Mouse (Mus musculus): ENCODE measurements around the gene Tmem33.

Gene Tmem33

GRCm38 (mm10) chr5:67260531-67261371 is at the start of gene Tmem33:
Gene Tmem33 (plus strand): TSS chr5:67260565.
- peak; percentile 93 for DNase-seq (ENCODE audit: low spot score)

- DNase-seq (ENCODE audit: low spot score) = no peak
Observed at GRCm38 (mm10) chr5:67213168-67213567, 47.2 kb upstream of the Tmem33 start.

DNA sequence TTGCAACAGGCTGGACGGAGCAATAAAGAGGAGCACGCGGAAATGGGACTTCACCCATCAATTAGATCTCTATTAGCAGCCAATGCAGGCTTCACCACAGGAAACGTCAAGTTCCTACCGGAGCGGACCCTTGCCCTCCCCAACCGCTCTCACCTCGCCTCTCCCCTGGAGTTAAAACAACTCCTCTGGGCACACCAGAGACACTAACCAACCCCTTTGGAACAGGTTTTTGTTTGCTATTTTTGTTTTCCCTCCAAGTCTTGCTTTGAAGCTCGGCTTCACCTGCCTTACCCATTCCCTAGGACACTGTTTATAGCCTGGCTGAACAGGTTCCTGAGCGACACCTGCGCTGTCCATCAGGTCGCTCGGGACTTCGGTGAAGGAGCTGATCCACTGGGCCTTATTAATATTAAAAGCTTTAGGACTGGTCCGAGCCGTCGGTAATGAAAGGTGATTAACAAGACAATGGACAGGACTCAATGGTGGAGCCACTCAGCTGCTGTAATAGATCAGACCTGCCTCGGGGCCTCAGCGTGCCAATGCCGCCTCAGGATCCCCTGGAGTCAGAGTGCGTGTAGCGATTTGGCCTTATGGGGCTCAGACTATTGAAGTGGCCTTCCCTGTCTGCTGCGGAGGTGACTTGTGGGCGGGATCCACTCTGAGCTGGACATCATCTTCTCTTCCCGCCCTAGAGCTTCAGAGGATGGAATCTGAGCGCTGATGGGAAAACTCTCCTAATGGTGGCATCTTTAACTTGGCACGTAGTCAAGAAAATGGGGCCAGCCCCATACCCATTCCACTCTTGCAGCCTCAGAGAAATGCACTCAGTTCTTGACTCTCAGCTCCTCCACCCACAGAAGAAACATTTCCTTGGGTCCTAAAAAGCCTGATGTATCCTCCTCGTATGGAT is 45.0 kb upstream of the Tmem33 start:
- DNase-seq (ENCODE audit: low spot score) = no peak

DNA sequence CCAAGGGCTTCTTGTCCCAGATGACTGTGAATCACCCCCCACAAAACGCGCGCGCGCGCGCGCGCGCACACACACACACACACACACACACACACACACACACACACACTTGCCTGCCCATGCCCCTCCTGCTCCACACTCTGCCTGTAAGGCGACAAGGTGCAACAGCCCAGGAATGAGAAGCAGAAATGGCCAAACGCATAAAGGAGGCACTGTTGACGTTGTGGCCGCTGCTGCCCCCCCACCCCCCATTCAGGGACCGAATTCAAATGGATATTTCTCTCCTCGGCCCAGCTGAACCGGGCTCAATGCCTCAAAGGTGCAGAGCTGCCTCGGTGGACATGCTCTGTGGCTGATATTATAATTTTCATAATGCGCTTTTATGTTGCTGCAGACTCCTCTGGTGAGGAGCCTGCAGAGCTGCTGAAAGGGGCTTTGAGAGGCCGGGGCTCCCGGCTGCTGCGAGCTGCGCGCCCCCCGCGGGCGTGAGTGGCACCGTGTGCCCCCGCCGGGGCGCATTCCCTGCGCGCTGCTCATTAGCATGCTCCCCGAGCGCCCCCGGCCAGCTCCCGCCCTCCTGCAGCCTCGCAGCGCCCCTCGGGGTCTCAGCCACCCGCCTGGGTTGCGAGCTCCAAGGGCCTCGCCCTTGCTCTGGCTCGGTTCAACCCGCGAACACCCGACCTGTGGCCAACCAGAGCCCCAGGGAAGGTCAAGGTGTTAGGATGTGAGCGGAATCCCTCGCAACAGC is 44.2 kb upstream of the Tmem33 start:
- DNase-seq (ENCODE audit: low spot score) = no peak

- no peak for DNase-seq (ENCODE audit: low spot score)
Observed at GRCm38 (mm10) chr5:67216779-67217095, 43.6 kb upstream of the Tmem33 start.

GRCm38 (mm10) chr5:67221901-67222300 is 38.5 kb upstream of the Tmem33 start:
- no peak for DNase-seq (ENCODE audit: low spot score)

DNA sequence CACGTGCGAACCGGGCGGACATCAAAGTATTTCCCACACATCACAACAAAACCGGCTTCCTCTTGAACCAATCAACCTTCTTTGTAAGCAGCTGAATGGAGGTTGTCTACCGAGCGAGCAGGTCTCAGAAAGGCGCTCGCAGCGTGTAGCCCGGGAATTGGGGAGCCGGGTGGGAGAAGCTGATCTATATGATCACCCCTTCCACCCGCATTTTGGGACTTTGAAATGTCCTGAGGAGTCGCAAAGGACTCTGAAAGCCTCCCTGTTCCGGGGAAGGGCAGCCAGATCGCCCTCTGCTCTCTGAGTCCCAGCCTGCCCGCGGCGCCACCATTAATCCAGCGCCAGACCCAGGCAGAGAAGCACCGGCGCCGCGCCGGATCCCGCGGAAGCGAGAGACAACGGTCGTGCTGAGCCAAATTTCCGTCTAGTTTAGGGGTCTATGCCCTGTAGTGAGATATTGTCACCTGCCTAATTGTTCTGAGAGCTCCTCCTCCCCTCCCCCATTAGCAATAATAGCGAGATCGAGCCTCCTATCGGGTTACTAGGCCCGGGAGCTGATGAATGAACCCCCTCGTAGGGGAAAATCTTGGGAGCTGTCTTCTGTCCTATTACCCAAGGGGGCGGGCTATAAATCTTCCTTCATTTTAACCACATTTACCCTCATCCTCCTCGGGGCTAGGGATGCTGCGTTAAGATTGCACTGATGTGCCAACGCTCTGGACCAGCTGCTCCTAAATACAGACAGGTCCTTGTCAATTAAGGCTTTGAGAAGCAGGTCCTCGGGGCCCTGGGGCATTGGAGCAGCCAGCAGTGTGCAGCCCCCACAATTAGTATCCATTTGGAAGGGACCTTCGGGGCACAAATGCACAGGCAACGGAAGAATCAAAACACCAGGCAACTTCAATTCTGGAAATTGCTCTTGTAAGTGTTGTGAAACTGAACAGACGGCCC is 37.6 kb upstream of the Tmem33 start:
- no peak for DNase-seq (ENCODE audit: low spot score)

DNA sequence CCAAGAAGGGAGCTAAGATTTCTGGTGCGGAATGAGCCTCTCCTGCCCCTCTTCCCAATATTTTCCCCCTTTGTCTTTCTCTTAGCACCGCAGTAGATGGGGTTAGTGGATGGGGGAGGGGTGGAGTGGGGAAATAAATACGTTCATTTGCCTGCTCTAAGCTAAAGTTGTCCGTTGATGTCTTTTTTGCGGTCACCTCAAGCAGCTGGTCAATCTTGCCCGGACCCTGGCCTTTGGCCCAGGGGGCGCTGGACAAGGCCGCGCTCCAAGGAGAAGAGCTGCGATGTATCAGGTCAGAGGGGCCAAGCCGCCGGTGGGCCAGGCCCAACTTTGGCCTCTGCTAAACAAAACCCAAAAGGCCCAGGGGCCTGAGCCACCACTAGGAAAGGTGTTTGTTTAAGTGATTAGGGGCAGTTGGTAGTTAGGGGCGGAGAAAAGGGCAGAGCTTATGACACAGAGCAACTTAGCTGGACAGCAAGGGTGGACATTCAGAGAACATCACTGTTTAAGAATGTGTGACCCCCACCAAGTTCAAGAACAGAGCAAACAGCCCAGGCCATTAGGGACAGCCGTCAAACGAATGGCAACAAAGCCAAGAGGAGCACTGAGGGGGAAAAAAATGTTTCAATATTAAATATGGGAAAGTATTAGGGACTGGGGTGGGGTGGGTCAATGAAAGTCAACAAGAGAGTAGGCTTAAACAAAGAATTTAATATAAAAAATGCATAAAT is 36.8 kb upstream of the Tmem33 start:
- no peak for DNase-seq (ENCODE audit: low spot score)

- DNase-seq (ENCODE audit: low spot score) = no peak
Observed at GRCm38 (mm10) chr5:67224122-67224502, 36.3 kb upstream of the Tmem33 start.

GRCm38 (mm10) chr5:67225758-67226157 is 34.6 kb upstream of the Tmem33 start:
- DNase-seq (ENCODE audit: low spot score) = no peak

GRCm38 (mm10) chr5:67227261-67227660 is 33.1 kb upstream of the Tmem33 start:
- no peak for DNase-seq (ENCODE audit: low spot score)

GRCm38 (mm10) chr5:67227682-67228444 is 32.5 kb upstream of the Tmem33 start:
- no peak for DNase-seq (ENCODE audit: low spot score)

DNA sequence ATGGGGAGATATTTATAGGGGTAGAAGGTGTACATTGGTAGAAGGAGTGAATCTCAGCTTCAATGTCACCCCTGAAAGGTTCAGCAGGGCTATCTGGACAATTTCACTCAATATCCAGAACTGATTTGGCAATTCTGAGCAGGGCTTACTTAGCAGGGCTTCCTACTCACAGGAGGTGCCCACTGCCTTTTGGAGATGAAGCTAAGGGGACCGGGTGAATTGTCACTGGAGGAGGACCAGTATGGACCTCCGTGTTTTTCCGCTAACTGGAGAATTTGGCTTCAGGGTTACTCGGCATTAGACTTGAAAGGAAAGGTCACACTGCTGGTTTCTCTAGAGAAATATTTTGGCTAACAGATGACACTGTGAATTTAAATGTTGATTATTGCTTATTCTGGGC is 25.7 kb upstream of the Tmem33 start:
- DNase-seq (ENCODE audit: low spot score) = no peak

DNA sequence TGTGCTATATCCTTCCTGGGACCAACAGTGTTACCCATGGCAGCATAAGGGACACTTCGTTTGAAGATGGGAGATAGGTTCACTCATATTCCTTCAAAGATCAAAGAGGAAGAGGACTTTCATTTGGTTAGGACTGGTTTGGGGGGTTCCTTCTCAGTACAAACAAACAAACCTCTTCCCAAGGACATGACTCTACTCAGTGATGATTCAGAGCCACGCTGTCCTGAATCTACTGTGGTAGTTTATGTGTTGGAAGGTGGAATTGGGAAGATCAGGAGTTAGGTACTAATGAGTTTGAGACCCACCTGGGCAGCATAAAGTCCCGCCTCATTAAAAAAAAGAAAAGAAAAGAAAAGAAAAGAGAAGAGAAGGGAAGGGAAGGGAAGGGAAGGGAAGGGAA is 24.9 kb upstream of the Tmem33 start:
- DNase-seq (ENCODE audit: low spot score) = no peak

DNA sequence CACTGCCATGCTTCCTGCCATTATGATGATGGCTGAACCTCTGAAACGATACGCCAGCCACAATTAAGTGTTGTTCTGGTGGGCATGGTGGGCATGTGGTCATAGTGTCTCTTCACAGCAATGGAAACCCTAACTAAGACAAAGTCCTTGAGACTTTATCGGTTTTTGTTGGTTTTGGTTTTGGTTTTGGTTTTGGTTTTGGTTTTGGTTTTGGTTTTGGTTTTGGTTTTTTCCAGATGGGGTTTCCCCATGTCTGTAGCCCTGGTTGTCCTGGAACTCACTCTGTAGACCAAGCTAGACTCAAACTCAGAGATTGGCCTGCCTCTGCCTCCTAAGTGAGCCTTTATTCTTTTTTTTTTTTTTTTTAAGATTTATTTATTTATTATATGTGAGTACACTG is 23.8 kb upstream of the Tmem33 start:
- no peak for DNase-seq (ENCODE audit: low spot score)

DNA sequence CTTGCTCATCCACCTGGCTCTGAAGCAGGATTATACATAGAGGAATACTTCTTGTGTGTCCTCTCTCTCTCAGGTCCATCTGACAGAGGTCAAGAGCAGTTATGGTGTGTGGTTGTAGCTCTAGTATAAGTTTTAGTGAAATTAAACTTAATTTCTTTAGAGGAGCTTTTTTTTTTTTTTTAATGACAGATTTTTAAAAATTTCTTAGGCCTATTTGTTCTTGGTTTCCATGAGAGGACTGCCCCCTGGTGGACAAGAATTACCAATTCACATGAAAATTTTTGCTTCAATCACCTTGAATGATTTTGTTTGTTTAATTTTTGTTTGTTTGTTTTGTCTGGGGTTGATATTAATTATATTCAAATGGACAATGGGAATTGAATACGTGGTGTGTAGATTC is 22.1 kb upstream of the Tmem33 start:
- DNase-seq (ENCODE audit: low spot score) = no peak

DNA sequence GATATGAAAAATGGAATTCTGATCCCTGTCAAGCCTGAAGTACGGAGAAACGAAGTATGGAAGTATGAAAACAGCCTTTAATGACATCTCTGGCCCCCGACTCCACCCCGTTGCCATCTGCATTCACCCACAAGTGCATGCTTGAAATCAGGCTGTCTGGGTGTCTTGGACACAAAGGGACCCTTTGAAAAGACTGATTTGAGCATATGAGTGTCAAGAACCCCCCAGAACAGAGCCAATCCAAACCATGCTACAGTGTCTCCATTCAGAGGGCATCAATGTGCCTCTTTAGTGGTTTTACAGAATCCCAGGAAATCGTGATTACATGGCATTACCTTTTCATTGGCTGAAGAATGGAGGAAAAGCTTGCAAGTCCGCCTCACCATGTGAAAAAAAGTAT is 18.7 kb upstream of the Tmem33 start:
- no peak for DNase-seq (ENCODE audit: low spot score)

DNA sequence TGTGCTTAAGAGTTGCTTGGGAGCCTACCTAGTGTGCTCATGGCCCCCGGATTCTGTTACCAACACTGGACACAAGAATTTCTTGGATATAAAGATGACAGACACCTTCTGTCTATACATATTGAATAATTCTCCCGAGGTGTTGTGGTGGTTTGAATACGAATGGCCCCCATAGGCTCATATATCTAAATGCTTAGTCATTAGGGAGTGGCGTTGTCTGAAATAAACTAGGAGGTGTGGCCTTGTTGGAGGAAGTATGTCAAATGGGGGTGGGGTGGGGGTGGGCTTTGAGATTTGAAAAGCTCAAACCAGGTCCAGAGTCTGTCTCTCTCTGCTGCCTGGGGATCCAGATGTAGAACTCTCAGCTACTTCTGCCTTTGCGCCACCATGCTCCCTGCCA is 17.1 kb upstream of the Tmem33 start:
- DNase-seq (ENCODE audit: low spot score) = no peak

DNA sequence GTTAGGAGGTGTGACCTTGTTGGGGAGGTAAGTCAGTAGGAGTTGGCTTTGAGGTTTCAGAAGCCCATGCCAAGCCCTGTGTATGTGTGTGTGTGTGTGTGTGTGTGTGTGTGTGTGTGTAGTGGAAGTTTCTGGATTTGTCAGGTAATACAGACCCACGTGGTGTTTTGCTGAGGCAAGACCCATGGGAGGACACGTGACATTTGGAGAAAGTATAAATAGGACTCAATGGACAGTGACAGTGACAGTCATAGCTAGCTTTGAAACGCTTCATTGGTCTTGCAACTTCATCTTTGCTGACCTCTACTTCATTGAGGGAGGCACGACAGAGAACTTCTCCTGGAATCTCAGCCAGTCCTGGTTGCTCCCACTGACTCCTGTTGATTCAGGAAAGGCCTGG is 8.1 kb upstream of the Tmem33 start:
- no peak for DNase-seq (ENCODE audit: low spot score)

DNA sequence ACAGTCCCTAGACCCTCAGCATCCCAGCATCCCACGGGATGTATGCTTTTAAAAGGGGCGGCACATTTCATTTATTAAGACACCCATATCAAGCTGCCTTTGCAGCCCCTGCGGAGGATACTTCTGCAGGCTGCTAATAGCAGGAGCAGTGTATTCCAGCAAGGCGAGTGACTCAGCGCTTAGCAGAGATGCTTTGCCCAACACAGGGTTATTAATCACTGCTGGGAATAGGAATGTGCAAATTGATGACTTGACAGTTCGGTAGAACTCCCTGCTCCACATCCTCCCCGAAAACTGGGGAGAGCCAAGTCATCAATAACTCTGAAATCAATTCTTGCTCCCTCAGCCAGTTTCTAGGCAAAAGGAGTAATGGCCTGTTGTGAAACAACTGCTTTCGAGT is 4.7 kb upstream of the Tmem33 start:
- peak; percentile 22 for DNase-seq (ENCODE audit: low spot score)
